Mouse (Mus musculus): Measurements from ENCODE around the gene Acsl5.

The Acsl5 gene

DNA sequence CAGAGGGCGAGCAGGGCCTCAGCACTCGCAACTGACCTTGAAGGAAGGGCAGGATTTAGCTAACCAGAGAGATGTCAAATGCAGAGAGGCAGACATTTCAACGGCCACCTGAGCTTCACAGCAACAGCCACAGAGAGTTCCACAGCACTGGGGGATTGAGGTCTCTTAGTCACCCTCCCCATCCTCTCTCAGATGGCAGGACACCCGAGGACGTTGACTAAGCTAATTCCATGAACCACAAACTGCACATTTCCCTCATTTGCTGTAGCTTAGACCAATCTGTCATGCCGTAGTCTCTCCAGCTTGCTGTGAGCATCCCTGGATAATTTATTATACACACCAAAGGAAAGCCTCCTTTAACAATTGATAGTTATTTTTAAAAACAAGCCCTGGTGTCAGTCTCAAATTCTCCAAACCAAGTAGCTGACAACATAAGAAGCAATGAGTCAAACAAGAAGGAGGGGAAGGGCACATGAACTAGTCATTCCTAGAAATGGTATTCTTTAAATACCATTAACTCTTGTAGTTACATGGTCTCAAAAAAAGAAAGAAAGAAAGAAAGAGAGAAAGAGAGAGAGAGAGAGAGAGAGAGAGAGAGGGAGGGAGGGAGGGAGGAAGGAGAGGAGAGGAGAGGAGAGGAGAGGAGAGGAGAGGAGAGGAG, 11.8 kb upstream of the Acsl5 start:
- 69% methylated on average over 6 of the region's 6 CpGs for WGBS

DNA sequence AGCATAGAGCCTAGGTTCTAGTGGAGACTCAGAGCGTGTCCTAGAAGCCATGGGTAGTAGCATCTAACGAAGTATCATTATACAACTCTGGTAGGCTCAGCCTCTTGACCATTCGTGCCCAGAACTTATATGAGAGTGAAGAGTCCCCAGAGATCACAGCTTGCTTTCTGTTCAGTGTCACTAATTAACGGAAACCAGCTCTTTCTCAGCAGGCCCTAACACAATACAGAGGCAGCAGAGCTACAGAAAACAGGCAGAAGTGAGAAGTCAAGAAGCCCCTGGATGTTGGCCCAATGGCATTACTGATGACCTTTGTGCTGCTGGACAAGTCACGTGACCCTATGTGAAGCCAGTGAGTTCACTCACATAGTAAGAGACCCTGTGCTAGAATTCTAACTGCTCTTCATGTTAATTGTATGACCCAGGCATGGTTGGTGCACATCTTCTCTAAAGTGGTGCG, 10.5 kb upstream of the Acsl5 start, which contains the start of gene Gucy2g:
TSS of gene Gucy2g (minus strand) at position 51 of the 460 bp plus-strand sequence.
- 88% methylated on average over 6 of the region's 6 CpGs for WGBS

DNA sequence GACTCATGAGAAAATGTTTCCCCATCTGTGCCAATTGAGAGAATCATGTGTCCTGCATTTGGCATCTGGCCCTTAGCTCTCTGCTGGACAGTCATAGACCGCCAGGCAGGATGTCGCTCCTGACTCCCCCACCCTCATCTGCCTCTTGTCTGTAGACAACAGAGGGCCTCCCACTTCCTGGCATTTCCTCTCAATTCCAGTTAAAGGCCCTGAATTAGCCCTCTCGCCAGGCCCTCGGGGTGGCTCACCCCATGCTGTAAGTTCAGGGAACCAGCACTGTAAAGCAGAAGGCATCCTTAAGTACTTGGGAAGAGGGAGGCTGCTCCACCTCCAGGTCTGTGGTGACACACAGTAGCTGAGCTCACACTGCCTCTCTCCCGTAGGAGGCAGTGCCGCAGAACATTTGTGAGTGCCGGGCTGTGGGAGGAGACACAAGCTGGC, 6.9 kb upstream of the Acsl5 start:
- WGBS, result 7% methylated on average over 7 of the region's 7 CpGs

DNA sequence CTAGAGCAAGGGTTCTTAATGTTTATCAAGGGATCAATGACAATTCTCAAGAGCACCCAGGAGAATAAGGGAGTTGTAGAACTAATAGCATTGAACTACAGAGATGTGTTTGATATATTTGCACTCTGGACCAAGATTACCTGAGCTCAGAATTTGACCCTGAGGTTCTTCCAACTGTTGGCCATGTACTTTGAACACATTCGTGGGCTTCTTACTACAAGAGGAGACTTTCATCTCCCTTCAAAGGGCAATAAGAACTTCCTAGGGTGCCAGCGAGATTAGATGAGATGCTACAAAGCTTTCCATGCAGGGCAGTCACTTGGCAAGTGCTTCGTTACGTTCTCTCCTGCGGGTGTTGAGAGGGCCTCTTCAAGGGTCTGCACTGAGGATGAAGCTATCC, 4.2 kb upstream of the Acsl5 start:
- 93% methylated on average over 5 of the region's 5 CpGs for WGBS

DNA sequence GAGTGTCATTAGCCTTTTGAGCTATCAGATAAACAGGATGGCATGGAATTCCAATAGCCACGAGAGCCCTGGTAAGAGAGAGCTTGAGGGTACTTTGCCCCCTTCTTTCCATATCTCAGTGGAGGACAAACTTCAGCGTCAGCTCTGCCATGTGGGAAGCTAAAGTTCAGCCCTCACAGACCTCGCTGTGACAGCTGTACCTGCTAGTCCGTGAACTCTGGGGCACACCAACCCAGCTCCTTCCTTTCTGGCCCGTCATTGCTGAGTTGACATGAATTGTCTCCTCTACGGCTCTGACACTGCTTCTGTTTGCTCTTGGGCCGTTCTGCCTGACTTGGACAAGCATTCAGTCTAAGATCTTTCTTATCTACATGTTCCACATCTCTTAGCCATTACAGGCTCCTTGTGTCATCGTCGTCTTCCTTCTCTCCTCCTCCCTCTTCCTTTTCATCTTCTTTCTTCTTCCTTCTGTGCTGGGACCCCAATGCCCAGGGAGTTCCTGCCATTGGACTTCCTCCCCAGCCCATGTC, 3.7 kb upstream of the Acsl5 start:
- 88% methylated on average over 9 of the region's 9 CpGs for WGBS

DNA sequence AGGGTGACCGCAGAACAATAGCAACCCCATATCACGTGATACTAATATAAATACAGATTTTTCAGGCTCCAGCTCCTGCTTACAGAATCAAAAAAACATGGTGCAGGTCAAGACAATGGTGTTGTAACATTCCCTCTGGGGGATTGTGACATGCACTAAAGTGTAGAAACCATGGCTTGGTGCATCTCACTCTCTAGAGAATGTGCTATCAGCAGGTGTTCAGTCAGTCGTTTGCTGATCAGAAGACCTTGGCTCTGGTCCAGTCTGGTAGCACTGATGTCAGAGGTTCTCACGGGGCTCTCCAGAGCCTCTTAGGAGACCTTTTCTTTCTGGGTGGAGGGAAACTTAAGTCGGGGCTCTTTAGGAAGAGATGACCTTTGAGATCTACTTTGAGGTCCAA, 1.3 kb upstream of the Acsl5 start:
- WGBS, result 75% methylated on average over 5 of the region's 5 CpGs

DNA sequence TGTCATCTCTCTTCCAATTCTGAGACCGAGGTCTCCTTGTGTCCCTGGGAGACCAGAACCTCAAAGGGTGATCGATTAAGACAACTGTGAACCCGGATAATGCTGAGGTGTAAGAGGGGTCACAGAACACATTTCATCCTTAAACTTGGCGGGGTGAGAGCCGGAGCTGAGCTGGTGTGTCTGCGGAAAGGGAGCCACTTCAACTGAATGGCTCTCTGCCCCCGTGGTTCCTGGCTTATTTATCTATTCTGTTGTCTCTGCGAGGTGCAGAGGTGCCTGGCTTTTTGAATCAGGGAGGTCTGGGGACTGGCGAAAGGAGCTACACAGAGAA, 1.5 kb downstream of the Acsl5 start:
- 5% methylated on average over 9 of the region's 9 CpGs for WGBS

DNA sequence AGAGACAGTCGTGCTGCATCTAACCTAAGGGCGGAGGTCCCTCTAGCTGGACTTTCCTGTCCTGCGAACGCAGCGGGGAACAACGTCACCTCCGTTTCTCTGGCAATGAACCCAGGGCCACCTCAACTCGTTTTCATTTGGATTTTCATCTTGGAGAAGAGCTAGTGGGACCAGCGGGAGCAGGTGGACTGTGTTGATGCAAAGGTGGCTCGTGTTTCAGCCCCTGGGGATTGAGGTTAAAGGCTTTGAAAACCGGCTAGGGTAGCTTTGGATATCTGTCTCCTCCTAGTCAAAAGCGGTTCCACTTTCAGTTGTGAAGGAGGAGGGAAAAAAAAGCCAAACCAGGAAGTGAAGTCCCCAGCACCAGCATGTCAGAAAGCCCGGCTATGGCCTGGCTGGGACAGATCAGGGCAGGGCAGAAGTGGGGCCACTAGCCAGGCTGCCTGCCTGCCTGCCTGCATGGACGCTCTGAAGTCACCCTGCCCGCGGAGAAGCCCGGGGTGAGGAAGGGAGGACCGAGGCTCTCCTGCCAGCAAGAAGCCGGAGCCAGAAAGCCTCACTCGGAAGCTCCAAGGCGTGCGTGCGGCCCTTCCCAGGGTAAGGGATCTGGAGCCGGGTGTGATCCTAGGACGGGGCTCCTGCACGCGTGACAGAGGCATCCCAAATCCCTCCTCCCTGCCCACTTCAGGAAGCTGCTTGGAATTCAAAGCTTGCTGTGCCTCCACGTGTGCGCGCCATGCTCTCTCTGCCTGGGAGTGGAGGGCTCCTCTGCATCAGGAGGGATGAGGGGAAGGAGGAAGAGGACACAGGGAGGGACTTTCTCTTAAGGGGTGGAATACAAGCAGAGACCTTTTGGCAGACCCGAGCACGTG, 2.1 kb downstream of the Acsl5 start:
- under 1% methylated on average over 32 of the region's 32 CpGs for WGBS

DNA sequence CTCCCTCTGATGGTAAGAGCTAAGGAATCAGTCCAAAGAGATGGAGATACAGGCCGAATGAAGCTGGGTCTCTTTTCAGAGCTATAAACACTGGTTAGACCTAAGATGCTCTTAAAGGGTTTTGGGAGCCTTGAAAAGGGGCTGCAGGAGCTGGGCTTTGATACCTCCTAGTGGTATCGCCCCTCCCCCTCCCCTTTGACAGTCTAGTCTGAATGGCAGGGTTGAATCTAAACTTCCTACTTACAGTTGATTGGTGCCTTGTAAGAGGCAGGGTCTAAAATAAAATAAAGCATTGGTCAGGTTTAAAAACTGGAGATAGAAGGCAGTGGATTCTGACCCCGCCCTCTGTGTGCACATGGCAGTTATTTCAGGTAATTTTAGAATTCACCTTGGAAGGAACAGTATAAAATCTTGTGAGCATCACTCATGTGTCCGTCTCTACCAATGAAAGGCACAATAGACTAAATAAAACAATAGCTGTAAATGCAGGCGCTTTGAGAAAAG, 2.8 kb downstream of the Acsl5 start:
- 15% methylated on average over 5 of the region's 5 CpGs for WGBS

DNA sequence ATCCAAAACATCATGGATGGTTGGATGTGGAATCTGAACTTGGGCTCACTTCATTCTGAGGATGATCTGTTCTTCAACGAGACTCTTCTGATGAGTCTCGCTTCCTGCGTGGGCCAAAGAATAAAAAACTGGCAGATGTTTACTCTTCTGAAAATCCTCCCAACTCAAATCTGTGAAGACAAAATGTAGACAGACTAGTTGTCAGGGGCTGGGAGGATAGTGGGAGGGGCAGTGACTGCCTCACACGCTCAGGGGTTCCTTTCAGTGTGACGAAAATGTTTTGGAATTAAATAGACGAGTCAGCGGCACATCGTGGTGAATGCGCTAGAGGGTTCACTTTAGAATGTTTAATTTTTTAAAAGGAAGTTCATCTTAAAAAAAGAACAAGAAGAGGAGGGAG, 4.4 kb downstream of the Acsl5 start:
- 46% methylated on average over 9 of the region's 9 CpGs for WGBS

DNA sequence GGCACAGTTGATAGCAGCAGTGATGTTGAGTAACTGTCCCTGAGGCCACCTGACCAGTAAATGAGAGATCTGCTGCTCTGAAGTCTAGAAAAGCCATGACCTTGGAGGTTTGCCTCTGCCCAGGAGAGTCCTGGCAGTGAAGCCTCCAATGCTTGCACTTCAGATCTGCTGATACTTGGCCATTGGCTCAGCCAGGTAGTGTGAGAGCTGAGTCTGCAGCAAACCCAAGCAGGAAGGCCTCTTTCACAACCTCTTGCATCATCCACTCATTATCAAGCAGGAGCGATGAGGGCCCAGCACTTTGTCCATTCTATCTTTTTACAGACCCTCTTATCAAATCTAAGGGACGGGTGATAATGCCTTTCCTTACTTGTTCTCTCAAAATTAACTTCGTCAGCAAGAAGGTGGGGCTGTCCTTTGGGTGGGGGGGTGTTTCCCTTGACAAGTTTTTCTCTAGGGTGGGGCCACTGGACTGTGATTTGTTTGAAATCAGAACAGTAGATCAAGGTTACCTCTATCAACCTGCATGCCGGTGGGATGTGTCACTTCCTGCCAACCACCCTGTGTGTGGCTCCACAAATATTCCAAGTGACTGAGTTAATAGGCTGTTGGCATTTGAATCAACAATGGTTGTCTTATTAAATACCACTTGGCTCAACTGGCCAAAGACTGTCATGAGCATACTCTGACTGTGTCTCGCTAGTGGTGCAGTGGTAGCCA, 6.1 kb downstream of the Acsl5 start:
- 83% methylated on average over 5 of the region's 5 CpGs for WGBS

DNA sequence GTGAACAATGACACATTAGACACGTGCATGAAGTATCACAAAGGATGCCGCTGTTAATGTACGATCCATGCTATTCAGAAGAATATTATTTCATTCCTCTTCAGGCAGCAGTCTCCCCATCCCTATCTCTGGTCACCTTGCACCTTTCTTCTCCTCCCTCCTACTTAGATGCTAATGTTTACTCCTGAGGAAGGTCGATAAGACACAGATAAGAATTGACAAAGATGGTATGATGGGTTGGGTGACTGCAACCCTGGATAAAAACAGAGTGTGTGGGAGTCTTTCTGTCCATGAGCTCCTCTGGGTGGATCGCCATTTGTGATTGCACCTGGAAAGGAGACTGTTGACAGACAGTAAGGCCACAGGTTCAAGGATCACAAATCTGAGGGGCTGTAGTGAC, 6.8 kb downstream of the Acsl5 start:
- WGBS, result 91% methylated on average over 5 of the region's 5 CpGs

DNA sequence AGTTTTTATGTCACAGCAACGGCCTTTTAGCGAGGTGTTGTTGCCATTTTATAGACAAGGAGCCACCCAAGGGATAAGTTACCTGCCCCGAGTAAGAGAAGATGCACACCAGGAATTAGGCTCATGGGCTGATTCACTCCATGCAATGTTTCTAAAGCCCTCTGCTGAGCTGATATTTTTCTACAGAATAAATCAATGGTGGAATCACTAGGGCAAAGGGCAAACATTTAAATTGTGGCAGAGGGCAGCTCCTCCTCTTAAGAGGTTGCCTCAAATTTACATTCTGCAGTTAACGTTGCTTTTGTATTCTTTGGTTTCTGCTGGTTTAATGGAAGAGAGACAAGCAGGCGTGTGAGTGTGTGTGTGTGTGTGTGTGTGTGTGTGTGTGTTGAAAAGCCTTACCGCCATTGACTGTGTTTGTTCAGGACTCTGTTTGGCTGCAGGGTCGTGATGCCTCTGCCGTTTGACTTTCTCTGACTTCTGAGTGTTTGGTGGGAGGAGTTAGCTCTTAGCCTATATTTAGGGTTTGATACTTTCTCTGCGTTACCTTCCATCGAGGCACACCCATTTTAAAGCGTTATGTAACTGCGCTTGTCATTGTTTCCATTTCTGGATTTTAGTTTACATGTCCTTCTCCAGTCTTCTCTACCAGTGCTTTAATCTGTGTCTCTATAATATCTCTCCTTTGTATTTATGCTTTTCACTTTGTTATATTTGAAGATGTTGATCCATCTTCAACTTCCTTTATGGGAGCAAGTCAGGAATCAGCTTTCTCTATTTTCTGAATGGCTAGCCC, 8.8 kb downstream of the Acsl5 start:
- WGBS, result 83% methylated on average over 12 of the region's 12 CpGs

DNA sequence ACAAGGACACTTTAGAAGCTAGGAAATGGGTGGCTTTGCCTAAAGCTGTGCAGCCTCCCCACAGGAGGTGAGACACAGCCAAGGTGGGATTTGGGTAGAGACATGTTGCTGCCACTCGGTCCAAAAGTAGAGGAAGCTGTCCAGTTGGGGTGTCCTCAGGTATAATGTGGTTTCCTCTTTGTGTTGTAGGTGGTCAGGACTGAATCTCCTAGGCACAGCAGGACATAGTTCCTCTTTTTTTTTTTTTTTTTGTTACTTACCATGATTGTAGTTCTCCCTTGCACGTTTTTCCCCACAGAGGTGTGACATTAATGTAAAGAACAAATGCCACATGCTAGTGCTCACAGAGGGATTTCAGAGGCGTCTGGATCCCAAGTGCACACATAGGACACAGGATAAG, 13.5 kb downstream of the Acsl5 start:
- 81% methylated on average over 3 of the region's 3 CpGs for WGBS

DNA sequence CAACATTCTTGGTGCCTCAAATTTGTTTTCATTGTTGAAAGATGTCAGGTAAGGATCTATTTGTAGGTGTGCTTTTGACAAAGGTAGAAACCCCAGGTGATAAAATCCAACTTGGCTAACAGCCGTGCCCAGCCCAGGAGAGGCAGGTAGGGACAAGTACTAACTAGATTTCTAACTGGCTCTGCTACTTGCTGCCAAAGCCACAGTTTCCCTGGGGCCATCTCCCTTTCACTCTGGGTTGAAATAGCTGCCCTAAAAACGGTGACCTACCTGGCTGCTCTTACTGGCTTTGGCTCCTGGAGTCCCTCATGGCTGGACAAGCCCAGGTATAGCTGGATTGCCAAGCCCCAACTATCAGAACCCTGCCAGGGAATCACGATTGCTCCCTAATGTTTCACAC, 15.0 kb downstream of the Acsl5 start:
- WGBS, result 89% methylated on average over 3 of the region's 3 CpGs

DNA sequence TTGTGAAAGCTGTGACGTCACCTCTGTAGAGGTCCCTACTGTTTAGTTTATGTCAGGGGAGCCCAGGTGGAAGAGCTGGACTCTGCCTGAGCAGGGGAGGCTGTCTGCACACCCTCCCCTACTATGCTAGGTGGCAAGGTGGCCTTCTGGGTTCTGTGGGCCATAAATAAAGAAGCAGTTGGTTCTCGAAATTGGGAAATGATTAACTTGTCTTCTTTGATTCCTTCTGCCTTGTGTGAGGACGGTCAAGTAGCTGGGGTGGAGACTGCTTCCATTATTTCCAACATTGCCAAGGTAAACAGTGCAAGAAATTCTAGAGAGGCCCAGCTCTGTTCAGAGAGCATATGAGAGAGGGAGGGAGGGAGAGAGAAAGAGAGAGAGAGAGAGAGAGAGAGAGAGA, 16.4 kb downstream of the Acsl5 start:
- WGBS, result 83% methylated on average over 3 of the region's 3 CpGs

DNA sequence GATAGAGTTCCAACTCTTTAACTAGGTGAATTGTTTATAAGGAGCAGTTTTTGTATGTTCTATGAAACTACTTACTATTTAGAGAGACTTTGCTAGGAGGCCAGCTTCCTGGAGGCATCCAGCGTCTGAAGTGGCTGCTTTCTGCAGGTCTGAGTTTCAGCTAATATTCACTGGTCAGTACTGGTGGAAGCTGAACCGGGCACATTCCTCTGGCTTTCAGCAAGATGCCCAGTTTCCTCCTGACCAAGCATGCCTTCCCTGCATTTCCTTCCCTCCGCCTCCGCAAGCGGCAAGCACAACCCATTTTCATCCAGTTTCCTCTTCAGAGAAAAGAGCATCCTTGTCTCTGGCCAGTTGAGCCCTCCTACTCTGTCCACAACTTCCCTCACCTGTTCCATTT, 17.3 kb downstream of the Acsl5 start:
- 83% methylated on average over 5 of the region's 5 CpGs for WGBS

DNA sequence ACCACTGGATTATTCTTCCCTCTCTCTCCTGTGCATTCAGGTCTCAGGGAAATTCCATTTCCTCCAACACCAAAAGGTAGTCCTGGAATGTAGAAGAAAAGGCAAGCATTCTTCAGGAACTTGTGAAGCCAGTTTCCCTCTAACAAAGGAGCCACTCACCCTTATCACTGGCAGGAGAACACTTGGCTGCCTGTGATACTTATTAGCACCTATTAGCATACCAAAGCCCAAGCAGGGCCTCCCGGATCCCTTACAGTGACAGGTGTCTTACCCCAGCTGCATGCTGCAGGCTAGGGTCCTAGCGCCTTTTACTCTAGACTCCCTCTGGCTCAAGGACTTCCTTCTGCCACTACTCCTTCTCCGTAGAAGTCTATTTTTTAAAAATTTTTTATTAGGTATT, 19.7 kb downstream of the Acsl5 start:
- 66% methylated on average over 3 of the region's 3 CpGs for WGBS

DNA sequence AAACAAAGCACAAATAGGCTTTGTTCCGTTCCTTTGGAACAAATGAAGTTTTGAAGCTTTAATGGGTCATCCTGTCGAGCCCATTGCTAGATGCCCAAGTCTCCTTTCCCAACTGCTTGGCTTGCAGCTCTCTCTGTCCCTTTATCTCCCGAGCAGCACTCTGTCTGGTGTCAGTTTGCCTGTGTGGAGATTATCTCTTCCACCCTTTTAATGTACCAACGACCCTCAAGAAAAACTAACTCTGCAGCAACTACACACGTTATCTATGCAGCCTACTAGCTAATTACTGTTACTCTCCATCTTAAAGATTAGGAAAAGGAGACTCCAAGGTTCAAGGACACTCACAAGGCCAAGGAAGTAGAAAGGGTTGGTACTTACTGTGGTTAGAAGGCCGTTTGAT, 21.6 kb downstream of the Acsl5 start:
- WGBS, result 89% methylated on average over 6 of the region's 6 CpGs

DNA sequence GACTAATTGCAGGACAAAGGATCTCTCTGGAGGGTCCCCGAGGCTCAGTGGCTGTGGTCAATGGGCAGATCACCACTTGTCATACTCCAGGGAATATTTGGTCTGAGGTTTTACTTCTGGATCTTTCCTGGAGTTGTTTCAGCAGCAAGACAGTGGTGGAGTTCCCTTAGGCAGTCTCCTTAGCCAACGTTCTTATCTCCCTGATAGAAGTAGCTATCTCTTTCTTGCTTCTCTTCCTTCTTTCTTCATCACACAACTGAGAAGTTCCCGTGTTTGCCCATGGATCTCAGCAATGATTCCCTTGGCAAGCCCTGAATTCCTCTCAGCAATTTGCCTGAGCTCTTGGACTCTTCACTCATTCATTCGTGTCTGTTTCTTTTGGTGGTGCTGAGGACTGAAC, 24.4 kb downstream of the Acsl5 start:
- 76% methylated on average over 4 of the region's 4 CpGs for whole genome bisulfite sequencing

DNA sequence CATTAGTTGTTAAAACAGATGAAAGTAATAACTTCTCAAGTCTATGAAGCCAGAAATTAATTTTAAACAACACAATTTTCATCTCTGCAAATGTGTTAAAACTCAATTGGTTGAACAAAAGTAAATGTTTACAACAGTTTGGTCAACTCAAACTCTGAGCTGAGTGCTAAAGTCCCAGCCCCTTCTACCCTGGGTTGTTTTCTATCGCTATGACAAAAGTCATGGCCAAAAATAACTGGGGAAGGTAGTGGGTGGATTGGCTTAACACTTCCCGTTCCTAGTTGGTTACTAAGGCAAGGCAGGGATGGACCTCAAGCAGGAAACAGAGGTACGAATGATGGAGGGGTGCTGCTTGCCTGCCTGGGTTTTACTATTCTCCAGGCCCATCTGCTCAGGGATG, 25.0 kb downstream of the Acsl5 start:
- WGBS, result 72% methylated on average over 3 of the region's 3 CpGs

Data from cerebral cortex, adult 2 months (tissue).